Mouse (Mus musculus): ENCODE measurements around the gene Wdr62. TPM values are rescaled to one million over a fixed set of nuclear protein-coding genes. Genes with fewer than 3 reads are reported as not detected.

Wdr62 gene
- polyA plus RNA-seq, 1 experiment from 2014 or later, result 7.3 TPM

- H3K9ac ChIP-seq (ENCODE audit: low read depth, low read length), result peak overlapping the region; percentile 73; the same call in 1 of the 2 replicates
- H3K36me3 ChIP-seq (ENCODE audit: control insufficient read depth, insufficient read depth, low read length), result no peaks in the 10 kb centered on the region
- peaks cover 7% of the 10 kb centered on the region; the same call in 1 of the 2 replicates for H3K4me1 ChIP-seq (ENCODE audit: control insufficient read depth, insufficient read depth, low read length)
- H3K27me3 ChIP-seq (replicated peaks; ENCODE audit: control insufficient read depth, insufficient read depth, low read length), result no peaks in the 10 kb centered on the region
- no peaks in the 10 kb centered on the region for H3K9me3 ChIP-seq (ENCODE audit: control insufficient read depth, low read length)
- H3K4me2 ChIP-seq (ENCODE audit: low read depth, low read length), result peak overlapping the region; percentile 93
- peak overlapping the region; percentile 82 for H3K4me3 ChIP-seq (ENCODE audit: low read length)
- ATAC-seq, result peak; percentile 31; the same call in 1 of the 2 replicates
- H3K27ac ChIP-seq (ENCODE audit: low read length), result peak overlapping the region; percentile 99; the same call in 1 of the 2 replicates
- under 1% methylated on average over 6 of the region's 6 CpGs for WGBS
Measured at GRCm38 (mm10) chr7:30279536-30279935, 683 bp downstream of the Wdr62 start.

DNA sequence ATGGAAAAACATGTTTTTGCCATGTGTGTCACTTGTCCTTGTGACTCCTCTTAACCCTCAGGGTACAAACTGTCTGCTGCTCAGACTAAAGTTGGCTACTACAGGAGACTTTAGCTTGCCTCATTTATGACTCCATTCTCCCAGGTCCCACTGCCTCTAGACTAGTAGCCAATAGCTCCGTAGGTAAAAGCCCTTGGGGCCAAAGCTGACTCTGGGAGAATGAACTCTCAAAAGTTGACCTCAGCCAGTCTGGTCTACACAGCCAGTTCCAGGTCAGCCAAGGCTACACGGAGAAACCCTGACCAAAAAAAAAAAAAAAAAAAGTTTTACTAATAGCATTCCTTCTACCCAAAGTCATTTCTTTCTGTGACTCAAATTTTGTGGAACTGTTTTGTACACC, 1.3 kb downstream of the Wdr62 start:
- 55% methylated on average over 2 of the region's 2 CpGs for WGBS
- Histone ChIP-seq H3K4me2 (ENCODE audit: low read depth, low read length) (no peak overlapping the region), H3K4me1 (ENCODE audit: control insufficient read depth, insufficient read depth, low read length) (peaks cover 7% of the 10 kb centered on the region; the same call in 1 of the 2 replicates), H3K27ac (ENCODE audit: low read length) (no peak overlapping the region), H3K36me3 (ENCODE audit: control insufficient read depth, insufficient read depth, low read length) (no peaks in the 10 kb centered on the region), H3K9me3 (ENCODE audit: control insufficient read depth, low read length) (no peaks in the 10 kb centered on the region), H3K9ac (ENCODE audit: low read depth, low read length) (no peak overlapping the region), H3K4me3 (ENCODE audit: low read length) (no peak overlapping the region), H3K27me3 (replicated peaks; ENCODE audit: control insufficient read depth, insufficient read depth, low read length) (no peaks in the 10 kb centered on the region)
- no peak for ATAC-seq

DNA sequence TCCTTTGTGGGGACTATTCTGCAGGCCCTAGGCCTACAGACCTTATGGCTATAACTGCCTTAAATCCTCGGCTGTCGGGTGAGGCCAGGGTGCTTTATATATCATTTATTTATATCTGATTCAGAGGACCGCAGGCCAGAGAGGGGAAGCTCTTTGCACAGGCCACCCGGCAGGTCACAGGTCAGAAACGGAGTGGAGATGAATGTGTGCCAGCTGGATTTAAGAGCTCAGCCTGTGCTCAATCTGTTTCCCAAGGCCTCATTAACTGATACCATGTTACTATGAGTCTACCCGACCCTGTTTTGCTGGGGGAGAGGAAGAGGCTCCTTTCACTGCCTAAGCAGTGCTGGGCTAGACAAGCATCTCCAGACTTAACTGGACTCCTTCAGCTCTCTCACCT, 5.8 kb downstream of the Wdr62 start:
- Histone ChIP-seq H3K4me2 (ENCODE audit: low read depth, low read length) (no peak overlapping the region), H3K4me1 (ENCODE audit: control insufficient read depth, insufficient read depth, low read length) (peaks cover 3% of the 10 kb centered on the region; the same call in 1 of the 2 replicates), H3K36me3 (ENCODE audit: control insufficient read depth, insufficient read depth, low read length) (no peaks in the 10 kb centered on the region), H3K9me3 (ENCODE audit: control insufficient read depth, low read length) (no peaks in the 10 kb centered on the region), H3K27me3 (replicated peaks; ENCODE audit: control insufficient read depth, insufficient read depth, low read length) (no peaks in the 10 kb centered on the region), H3K4me3 (ENCODE audit: low read length) (no peak overlapping the region), H3K9ac (ENCODE audit: low read depth, low read length) (no peak overlapping the region), H3K27ac (ENCODE audit: low read length) (no peak overlapping the region)
- WGBS, result 53% methylated on average over 6 of the region's 6 CpGs
- ATAC-seq, result no peak

GRCm38 (mm10) chr7:30269641-30270040, 10.6 kb downstream of the Wdr62 start:
- Histone ChIP-seq H3K36me3 (ENCODE audit: control insufficient read depth, insufficient read depth, low read length) (no peaks in the 10 kb centered on the region), H3K27me3 (replicated peaks; ENCODE audit: control insufficient read depth, insufficient read depth, low read length) (no peaks in the 10 kb centered on the region), H3K9ac (ENCODE audit: low read depth, low read length) (no peak overlapping the region), H3K4me2 (ENCODE audit: low read depth, low read length) (no peak overlapping the region), H3K4me3 (ENCODE audit: low read length) (no peak overlapping the region), H3K9me3 (ENCODE audit: control insufficient read depth, low read length) (no peaks in the 10 kb centered on the region), H3K4me1 (ENCODE audit: control insufficient read depth, insufficient read depth, low read length) (no peaks in the 10 kb centered on the region), H3K27ac (ENCODE audit: low read length) (no peak overlapping the region)
- WGBS, result 84% methylated on average over 4 of the region's 4 CpGs
- no peak for ATAC-seq

DNA sequence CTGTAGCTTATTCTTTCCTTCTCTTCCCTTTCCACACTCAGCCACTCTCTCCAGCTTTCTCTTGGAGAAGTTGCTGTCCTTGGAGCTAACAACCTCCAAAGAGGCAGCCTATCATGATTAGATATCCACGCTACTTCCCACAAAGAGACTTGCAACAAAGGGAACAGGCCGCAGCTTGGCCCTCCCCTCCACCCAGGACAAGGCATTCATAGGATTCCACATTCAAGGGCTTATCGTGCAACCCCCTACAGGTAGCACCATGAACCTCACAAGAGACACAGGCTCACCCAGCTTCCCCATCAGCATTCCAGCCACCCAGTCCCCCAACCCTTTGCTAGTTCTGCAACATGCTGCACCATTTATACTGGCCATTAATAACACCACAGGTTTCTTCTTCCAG, 13.4 kb downstream of the Wdr62 start:
- H3K9me3 ChIP-seq (ENCODE audit: control insufficient read depth, low read length), result no peaks in the 10 kb centered on the region
- no peak for ATAC-seq

GRCm38 (mm10) chr7:30265935-30266334, 14.3 kb downstream of the Wdr62 start:
- 93% methylated on average over 7 of the region's 7 CpGs for WGBS
- H3K4me1 ChIP-seq (ENCODE audit: control insufficient read depth, insufficient read depth, low read length), result no peaks in the 10 kb centered on the region
- H3K27me3 ChIP-seq (replicated peaks; ENCODE audit: control insufficient read depth, insufficient read depth, low read length), result no peaks in the 10 kb centered on the region
- H3K4me2 ChIP-seq (ENCODE audit: low read depth, low read length), result no peak overlapping the region
- no peaks in the 10 kb centered on the region for H3K9me3 ChIP-seq (ENCODE audit: control insufficient read depth, low read length)
- no peak overlapping the region for H3K27ac ChIP-seq (ENCODE audit: low read length)
- H3K4me3 ChIP-seq (ENCODE audit: low read length), result no peak overlapping the region
- no peak for ATAC-seq
- H3K9ac ChIP-seq (ENCODE audit: low read depth, low read length), result no peak overlapping the region
- 0 out of 2 replicates have a peak, but pooled peaks cover 4% of the 10 kb centered on the region for H3K36me3 ChIP-seq (ENCODE audit: control insufficient read depth, insufficient read depth, low read length)

More for the DNA sequence above, 13.4 kb downstream of the Wdr62 start:
- H3K4me3 ChIP-seq (ENCODE audit: low read length), result no peak overlapping the region
- WGBS, result 79% methylated on average over 3 of the region's 3 CpGs
- no peak overlapping the region for H3K9ac ChIP-seq (ENCODE audit: low read depth, low read length)
- H3K4me1 ChIP-seq (ENCODE audit: control insufficient read depth, insufficient read depth, low read length), result no peaks in the 10 kb centered on the region
- no peak overlapping the region for H3K27ac ChIP-seq (ENCODE audit: low read length)
- H3K27me3 ChIP-seq (replicated peaks; ENCODE audit: control insufficient read depth, insufficient read depth, low read length), result no peaks in the 10 kb centered on the region
- H3K4me2 ChIP-seq (ENCODE audit: low read depth, low read length), result no peak overlapping the region
- H3K36me3 ChIP-seq (ENCODE audit: control insufficient read depth, insufficient read depth, low read length), result 0 out of 2 replicates have a peak, but pooled peaks cover 4% of the 10 kb centered on the region

- Histone ChIP-seq H3K9ac (ENCODE audit: low read depth, low read length) (no peak overlapping the region), H3K27me3 (replicated peaks; ENCODE audit: control insufficient read depth, insufficient read depth, low read length) (no peaks in the 10 kb centered on the region), H3K36me3 (ENCODE audit: control insufficient read depth, insufficient read depth, low read length) (0 out of 2 replicates have a peak, but pooled peaks cover 4% of the 10 kb centered on the region), H3K4me2 (ENCODE audit: low read depth, low read length) (no peak overlapping the region), H3K27ac (ENCODE audit: low read length) (no peak overlapping the region), H3K9me3 (ENCODE audit: control insufficient read depth, low read length) (no peaks in the 10 kb centered on the region), H3K4me3 (ENCODE audit: low read length) (no peak overlapping the region), H3K4me1 (ENCODE audit: control insufficient read depth, insufficient read depth, low read length) (no peaks in the 10 kb centered on the region)
- 88% methylated on average over 5 of the region's 5 CpGs for WGBS
- no peak for ATAC-seq
Measured at GRCm38 (mm10) chr7:30265531-30265930, 14.7 kb downstream of the Wdr62 start.

DNA sequence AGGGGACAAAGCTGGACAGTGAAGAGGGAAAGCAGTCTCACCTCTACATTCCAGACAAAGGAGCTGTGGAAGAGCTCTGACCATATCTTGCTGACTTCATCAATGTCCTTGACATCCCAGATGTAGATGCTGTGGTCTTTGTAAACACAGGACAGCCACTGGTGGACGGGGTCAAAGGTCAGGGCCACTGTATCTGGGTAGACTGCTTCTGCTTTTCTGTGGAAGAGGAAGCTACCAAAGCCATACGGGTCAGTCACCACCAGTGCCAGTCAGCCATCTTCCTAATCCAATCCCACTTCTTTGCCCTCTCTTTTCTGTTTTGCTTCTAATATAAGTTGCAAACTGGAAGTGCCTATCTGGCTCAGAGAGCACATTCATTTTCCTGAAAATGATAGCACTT, 15.2 kb downstream of the Wdr62 start:
- no peak overlapping the region for H3K27ac ChIP-seq (ENCODE audit: low read length)
- 60% methylated on average over 2 of the region's 2 CpGs for WGBS
- H3K4me3 ChIP-seq (ENCODE audit: low read length), result no peak overlapping the region
- H3K9me3 ChIP-seq (ENCODE audit: control insufficient read depth, low read length), result no peaks in the 10 kb centered on the region
- ATAC-seq, result no peak
- no peak overlapping the region for H3K9ac ChIP-seq (ENCODE audit: low read depth, low read length)
- H3K4me1 ChIP-seq (ENCODE audit: control insufficient read depth, insufficient read depth, low read length), result no peaks in the 10 kb centered on the region
- H3K27me3 ChIP-seq (replicated peaks; ENCODE audit: control insufficient read depth, insufficient read depth, low read length), result no peaks in the 10 kb centered on the region
- H3K36me3 ChIP-seq (ENCODE audit: control insufficient read depth, insufficient read depth, low read length), result 0 out of 2 replicates have a peak, but pooled peaks cover 4% of the 10 kb centered on the region
- H3K4me2 ChIP-seq (ENCODE audit: low read depth, low read length), result no peak overlapping the region

DNA sequence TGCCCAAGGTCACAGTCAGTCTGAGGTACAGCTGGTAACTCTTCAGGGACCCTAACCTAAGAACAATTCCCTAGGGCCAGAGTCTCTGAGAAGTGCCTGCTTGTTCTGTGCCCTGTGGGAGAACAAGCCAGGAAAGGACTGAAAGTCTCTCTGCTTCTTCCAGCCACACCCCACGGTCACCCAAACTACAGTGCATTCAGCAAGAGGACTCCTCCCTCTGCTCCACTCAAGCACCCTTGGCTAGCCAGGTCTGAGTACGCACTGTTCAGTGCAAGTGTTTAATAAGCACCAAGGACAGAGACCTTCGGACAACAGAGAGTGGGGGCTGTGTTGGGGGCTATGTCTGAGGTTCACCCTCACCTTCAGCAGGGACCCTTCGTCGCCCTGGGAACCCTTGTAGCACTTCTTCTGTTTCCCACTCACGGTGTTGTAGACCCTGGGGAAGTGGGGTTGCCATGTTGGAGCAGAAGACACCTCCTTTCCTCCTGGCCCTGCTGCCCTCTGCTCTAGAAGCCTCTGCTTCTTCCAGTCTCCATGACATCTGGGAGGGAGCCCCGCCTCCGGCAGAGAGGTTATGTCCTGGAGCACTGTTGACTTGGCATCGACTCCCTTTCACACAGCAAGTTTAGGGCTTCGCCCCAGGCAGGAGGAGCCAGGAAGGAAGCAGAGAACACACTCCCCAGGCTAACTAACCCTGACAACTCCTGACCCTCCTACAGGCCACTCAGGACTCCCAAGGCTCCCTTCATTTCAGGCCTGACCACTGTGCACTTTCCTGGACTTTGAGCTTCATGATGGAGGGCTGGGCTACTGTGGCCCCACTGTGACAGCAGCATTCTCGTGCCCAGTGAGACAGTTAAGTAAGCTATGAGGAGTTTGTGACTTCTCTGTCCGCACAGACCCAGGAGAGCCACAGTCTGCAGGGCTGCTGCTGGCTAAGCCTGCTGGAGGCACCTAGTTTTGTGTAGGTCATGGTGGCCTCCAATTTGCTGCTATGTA, 28.0 kb downstream of the Wdr62 start:
- 72% methylated on average over 12 of the region's 12 CpGs for WGBS
- no peaks in the 10 kb centered on the region for H3K36me3 ChIP-seq (ENCODE audit: control insufficient read depth, insufficient read depth, low read length)
- no peak overlapping the region for H3K4me3 ChIP-seq (ENCODE audit: low read length)
- no peaks in the 10 kb centered on the region; the same call in 1 of the 2 replicates for H3K4me1 ChIP-seq (ENCODE audit: control insufficient read depth, insufficient read depth, low read length)
- no peaks in the 10 kb centered on the region for H3K27me3 ChIP-seq (replicated peaks; ENCODE audit: control insufficient read depth, insufficient read depth, low read length)
- ATAC-seq, result peak; percentile 71
- 0 out of 2 replicates have a peak overlapping the region, but pooled peaks have one; percentile 10 for H3K9ac ChIP-seq (ENCODE audit: low read depth, low read length)
- no peak overlapping the region for H3K4me2 ChIP-seq (ENCODE audit: low read depth, low read length)
- no peak overlapping the region for H3K27ac ChIP-seq (ENCODE audit: low read length)
- no peaks in the 10 kb centered on the region for H3K9me3 ChIP-seq (ENCODE audit: control insufficient read depth, low read length)

All from intestine, embryonic 16.5 days (tissue).